Mouse (Mus musculus): Measurements from ENCODE around the gene Plb1. TPM values are rescaled to one million over a fixed set of nuclear protein-coding genes. Genes with fewer than 3 reads are reported as not detected.

Gene Plb1
- polyA plus RNA-seq, 2 experiments, result 1.1 to 1.5 TPM

DNA sequence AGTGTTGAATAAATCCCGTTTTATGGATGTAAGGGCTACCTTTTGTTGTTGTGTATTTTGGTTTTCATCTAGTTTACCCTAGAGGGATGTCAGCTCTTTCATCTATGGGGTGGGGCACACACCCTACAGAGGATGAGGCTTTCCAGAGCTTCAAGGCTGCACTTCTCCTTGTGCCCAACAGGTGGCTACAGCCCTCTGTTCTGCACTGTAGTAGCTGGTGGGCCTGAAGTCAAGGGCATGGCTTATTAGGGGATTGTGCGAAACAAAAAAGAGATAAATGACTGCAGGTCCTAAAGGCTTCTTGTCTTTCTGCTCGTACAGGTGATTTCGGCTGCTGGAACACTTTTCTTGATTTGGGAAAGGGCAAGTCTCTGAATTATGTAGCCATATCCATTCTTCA lies 27.9 kb upstream of the Plb1 start:
- ATAC-seq (ENCODE audit: low FRiP score, low read depth) (no peak), DNase-seq (ENCODE audit: low spot score) (no peak)
- H3K27me3 ChIP-seq (ENCODE audit: control insufficient read depth, insufficient read depth, low read length), result no peaks in the 10 kb centered on the region
- H3K4me2 ChIP-seq (replicated peaks; ENCODE audit: low read depth, low read length, severe bottlenecking), result no peak overlapping the region
- WGBS, result 70% methylated on average over 4 of the region's 4 CpGs
- no peaks in the 10 kb centered on the region for H3K9me3 ChIP-seq (ENCODE audit: control insufficient read depth, low read length)
- no peaks in the 10 kb centered on the region for H3K36me3 ChIP-seq (ENCODE audit: control insufficient read depth, insufficient read depth, low read length)
- H3K4me3 ChIP-seq (replicated peaks; ENCODE audit: low read length), result no peak overlapping the region
- no peak overlapping the region for H3K27ac ChIP-seq (replicated peaks; ENCODE audit: low read depth, low read length)
- TF ChIP-seq POLR2A (IDR thresholded peaks at IDR 0.05; ENCODE audit: borderline replicate concordance, extremely low read depth, insufficient read depth, insufficient read length), result no peak
- no peaks in the 10 kb centered on the region for H3K4me1 ChIP-seq (ENCODE audit: control insufficient read depth, insufficient read depth, low read length)
- H3K9ac ChIP-seq (ENCODE audit: low read depth, low read length, severe bottlenecking), result no peak overlapping the region

DNA sequence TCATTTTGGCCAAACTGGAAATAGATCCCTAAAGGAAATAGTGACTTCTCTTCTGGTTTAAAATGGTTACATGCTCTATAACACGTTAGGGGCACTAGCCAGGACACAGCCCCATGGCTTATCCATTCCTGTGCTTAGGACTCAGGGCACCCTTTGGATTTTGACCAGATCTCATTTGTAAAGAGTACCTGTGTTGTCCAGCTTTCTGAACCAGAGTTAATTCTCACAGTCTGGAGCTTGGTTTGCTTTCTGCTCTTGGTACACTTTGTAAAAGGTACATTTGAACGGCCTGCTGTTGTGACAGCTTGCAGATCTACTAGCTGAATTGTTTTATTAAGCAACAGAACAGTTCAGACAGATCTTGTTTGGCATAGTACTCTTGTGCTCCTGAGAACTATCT lies 25.8 kb upstream of the Plb1 start:
- WGBS, result 65% methylated on average over 2 of the region's 2 CpGs
- Histone ChIP-seq H3K27me3 (ENCODE audit: control insufficient read depth, insufficient read depth, low read length) (no peaks in the 10 kb centered on the region), H3K9ac (ENCODE audit: low read depth, low read length, severe bottlenecking) (no peak overlapping the region)

DNA sequence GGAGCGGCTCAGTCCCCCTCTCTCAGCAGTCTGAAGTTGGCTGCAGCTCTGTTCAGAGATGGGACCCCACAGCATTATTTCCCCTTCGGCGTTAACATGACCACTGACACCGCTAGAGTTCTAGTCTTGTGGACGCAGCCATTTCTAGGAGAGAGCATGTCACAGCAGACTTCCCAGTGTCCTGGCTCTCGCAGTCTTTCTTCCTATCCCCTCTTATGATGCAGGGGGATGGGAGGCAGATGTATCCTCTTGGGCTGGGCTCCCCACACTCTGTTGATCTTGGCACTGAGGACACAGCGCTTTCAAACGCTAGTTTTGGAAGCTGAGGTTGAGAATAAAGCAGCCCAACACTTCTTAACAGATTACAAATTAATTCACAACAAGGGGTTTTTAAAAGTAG lies 24.0 kb upstream of the Plb1 start:
- Histone ChIP-seq H3K27ac (replicated peaks; ENCODE audit: low read depth, low read length) (no peak overlapping the region), H3K27me3 (ENCODE audit: control insufficient read depth, insufficient read depth, low read length) (no peaks in the 10 kb centered on the region), H3K9me3 (ENCODE audit: control insufficient read depth, low read length) (no peaks in the 10 kb centered on the region), H3K9ac (ENCODE audit: low read depth, low read length, severe bottlenecking) (no peak overlapping the region), H3K4me1 (ENCODE audit: control insufficient read depth, insufficient read depth, low read length) (no peaks in the 10 kb centered on the region), H3K36me3 (ENCODE audit: control insufficient read depth, insufficient read depth, low read length) (no peaks in the 10 kb centered on the region), H3K4me3 (replicated peaks; ENCODE audit: low read length) (no peak overlapping the region), H3K4me2 (replicated peaks; ENCODE audit: low read depth, low read length, severe bottlenecking) (no peak overlapping the region)
- WGBS, result 78% methylated on average over 8 of the region's 8 CpGs
- DNase-seq (ENCODE audit: low spot score) (no peak), ATAC-seq (ENCODE audit: low FRiP score, low read depth) (no peak)
- no peak for TF ChIP-seq POLR2A (IDR thresholded peaks at IDR 0.05; ENCODE audit: borderline replicate concordance, extremely low read depth, insufficient read depth, insufficient read length)

More for the DNA sequence above, 25.8 kb upstream of the Plb1 start:
- no peak for TF ChIP-seq POLR2A (IDR thresholded peaks at IDR 0.05; ENCODE audit: borderline replicate concordance, extremely low read depth, insufficient read depth, insufficient read length)
- ATAC-seq (ENCODE audit: low FRiP score, low read depth), result no peak
- Histone ChIP-seq H3K4me1 (ENCODE audit: control insufficient read depth, insufficient read depth, low read length) (no peaks in the 10 kb centered on the region), H3K9me3 (ENCODE audit: control insufficient read depth, low read length) (no peaks in the 10 kb centered on the region), H3K4me3 (replicated peaks; ENCODE audit: low read length) (no peak overlapping the region), H3K27ac (replicated peaks; ENCODE audit: low read depth, low read length) (no peak overlapping the region), H3K4me2 (replicated peaks; ENCODE audit: low read depth, low read length, severe bottlenecking) (no peak overlapping the region), H3K36me3 (ENCODE audit: control insufficient read depth, insufficient read depth, low read length) (no peaks in the 10 kb centered on the region)
- DNase-seq (ENCODE audit: low spot score), result no peak

DNA sequence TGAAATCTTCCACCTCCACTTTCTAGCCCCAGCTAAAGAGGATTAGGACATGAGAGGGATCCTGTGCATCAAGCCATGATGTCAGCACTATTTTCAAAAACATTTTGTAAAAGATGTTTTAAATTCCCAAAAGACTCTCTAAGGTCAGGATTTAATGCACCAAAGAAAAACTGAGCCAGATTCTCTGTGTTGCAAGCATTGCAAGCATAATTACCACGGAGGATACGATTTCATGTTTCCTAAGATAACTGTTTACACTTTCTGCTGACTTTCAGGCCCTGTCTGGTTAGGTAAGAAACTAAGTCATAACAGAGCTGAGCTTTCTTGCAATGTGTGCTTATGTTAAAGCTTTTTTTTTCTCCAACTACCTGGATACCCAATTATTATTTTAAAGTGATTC lies 21.5 kb upstream of the Plb1 start:
- no peak for DNase-seq (ENCODE audit: low spot score)
- Histone ChIP-seq H3K9ac (ENCODE audit: low read depth, low read length, severe bottlenecking) (no peak overlapping the region), H3K27me3 (ENCODE audit: control insufficient read depth, insufficient read depth, low read length) (no peaks in the 10 kb centered on the region), H3K27ac (replicated peaks; ENCODE audit: low read depth, low read length) (no peak overlapping the region), H3K4me3 (replicated peaks; ENCODE audit: low read length) (no peak overlapping the region), H3K4me2 (replicated peaks; ENCODE audit: low read depth, low read length, severe bottlenecking) (no peak overlapping the region), H3K4me1 (ENCODE audit: control insufficient read depth, insufficient read depth, low read length) (no peaks in the 10 kb centered on the region), H3K36me3 (ENCODE audit: control insufficient read depth, insufficient read depth, low read length) (no peaks in the 10 kb centered on the region), H3K9me3 (ENCODE audit: control insufficient read depth, low read length) (no peaks in the 10 kb centered on the region)
- no peak for ATAC-seq (ENCODE audit: low FRiP score, low read depth)
- TF ChIP-seq POLR2A (IDR thresholded peaks at IDR 0.05; ENCODE audit: borderline replicate concordance, extremely low read depth, insufficient read depth, insufficient read length), result no peak
- 75% methylated on average over 2 of the region's 2 CpGs for WGBS

DNA sequence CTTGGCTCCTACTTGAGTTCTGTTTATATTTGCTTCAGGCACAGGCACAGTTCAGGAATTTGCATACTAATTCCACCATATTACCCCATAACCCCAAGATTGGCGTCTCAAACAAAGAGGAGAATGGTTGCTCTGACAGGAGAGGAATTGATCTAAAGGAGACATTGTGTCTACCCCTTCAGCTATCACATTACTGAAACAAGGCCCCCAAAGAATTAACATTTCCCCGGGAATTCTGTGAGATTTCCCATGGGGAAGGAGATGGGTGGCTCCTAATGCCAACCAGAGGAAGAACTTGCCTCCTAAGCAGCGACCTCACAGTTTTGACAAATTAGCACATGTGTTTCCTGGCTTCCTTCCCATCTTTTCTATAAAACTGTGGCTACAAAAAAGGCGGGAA lies 18.8 kb upstream of the Plb1 start:
- Histone ChIP-seq H3K36me3 (ENCODE audit: control insufficient read depth, insufficient read depth, low read length) (no peaks in the 10 kb centered on the region), H3K4me3 (replicated peaks; ENCODE audit: low read length) (no peak overlapping the region), H3K4me2 (replicated peaks; ENCODE audit: low read depth, low read length, severe bottlenecking) (no peak overlapping the region), H3K4me1 (ENCODE audit: control insufficient read depth, insufficient read depth, low read length) (no peaks in the 10 kb centered on the region), H3K9ac (ENCODE audit: low read depth, low read length, severe bottlenecking) (no peak overlapping the region), H3K9me3 (ENCODE audit: control insufficient read depth, low read length) (no peaks in the 10 kb centered on the region), H3K27ac (replicated peaks; ENCODE audit: low read depth, low read length) (no peak overlapping the region), H3K27me3 (ENCODE audit: control insufficient read depth, insufficient read depth, low read length) (no peaks in the 10 kb centered on the region)
- ATAC-seq (ENCODE audit: low FRiP score, low read depth) (no peak), DNase-seq (ENCODE audit: low spot score) (no peak)
- 62% methylated on average over 4 of the region's 4 CpGs for WGBS
- no peak for TF ChIP-seq POLR2A (IDR thresholded peaks at IDR 0.05; ENCODE audit: borderline replicate concordance, extremely low read depth, insufficient read depth, insufficient read length)

DNA sequence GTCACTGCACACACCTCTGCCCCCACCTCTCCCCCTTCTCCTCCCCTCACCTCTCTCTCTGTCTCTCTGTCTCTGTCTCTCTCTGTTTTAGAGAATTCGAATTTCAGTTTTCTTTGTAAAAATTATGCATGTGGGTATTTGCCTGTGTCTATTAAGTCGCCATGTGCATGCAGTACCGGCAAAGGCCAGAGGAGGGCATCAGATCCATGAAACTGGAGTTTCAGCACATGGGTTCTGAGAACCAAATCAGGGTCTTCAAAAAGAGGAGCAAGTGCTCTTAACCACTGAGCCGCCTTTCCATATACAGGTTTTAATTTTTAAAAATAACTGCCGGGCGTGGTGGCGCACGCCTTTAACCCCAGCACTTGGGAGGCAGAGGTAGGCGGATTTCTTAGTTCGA lies 17.0 kb upstream of the Plb1 start:
- H3K4me3 ChIP-seq (replicated peaks; ENCODE audit: low read length), result no peak overlapping the region
- no peak overlapping the region for H3K4me2 ChIP-seq (replicated peaks; ENCODE audit: low read depth, low read length, severe bottlenecking)
- no peaks in the 10 kb centered on the region for H3K27me3 ChIP-seq (ENCODE audit: control insufficient read depth, insufficient read depth, low read length)
- H3K9me3 ChIP-seq (ENCODE audit: control insufficient read depth, low read length), result no peaks in the 10 kb centered on the region
- WGBS, result 76% methylated on average over 10 of the region's 10 CpGs
- ATAC-seq (ENCODE audit: low FRiP score, low read depth) (no peak), DNase-seq (ENCODE audit: low spot score) (no peak)
- H3K9ac ChIP-seq (ENCODE audit: low read depth, low read length, severe bottlenecking), result no peak overlapping the region
- TF ChIP-seq POLR2A (IDR thresholded peaks at IDR 0.05; ENCODE audit: borderline replicate concordance, extremely low read depth, insufficient read depth, insufficient read length), result no peak
- H3K27ac ChIP-seq (replicated peaks; ENCODE audit: low read depth, low read length), result no peak overlapping the region
- no peaks in the 10 kb centered on the region for H3K4me1 ChIP-seq (ENCODE audit: control insufficient read depth, insufficient read depth, low read length)
- no peaks in the 10 kb centered on the region for H3K36me3 ChIP-seq (ENCODE audit: control insufficient read depth, insufficient read depth, low read length)
